Mouse (Mus musculus) adrenal gland, adult 2 months (tissue): ENCODE data around the gene Nkrf. TPM values are rescaled to one million over a fixed set of nuclear protein-coding genes. Genes with fewer than 3 reads are reported as not detected.

Source experiments
- DNase-seq: peaks from one replicate; pipeline ENCODE4 v3.0.0; 2021
- polyA plus RNA-seq: library from polyadenylated mRNA; depleted of rRNA; stranded (reverse); fragments of >200 nt; gene quantifications from 2 replicates; pipeline ENCODE4 v1.2.3, GENCODE M21; 2012; rRNA removed
- total RNA-seq, 2 experiments: library from RNA; stranded (reverse); gene quantifications; 2 replicates each; pipeline ENCODE4 v1.2.3; 2021

Gene Nkrf
- total and polyA plus RNA-seq, 3 experiments, result 0.12 to 15.3 (median 9.2) TPM

DNA sequence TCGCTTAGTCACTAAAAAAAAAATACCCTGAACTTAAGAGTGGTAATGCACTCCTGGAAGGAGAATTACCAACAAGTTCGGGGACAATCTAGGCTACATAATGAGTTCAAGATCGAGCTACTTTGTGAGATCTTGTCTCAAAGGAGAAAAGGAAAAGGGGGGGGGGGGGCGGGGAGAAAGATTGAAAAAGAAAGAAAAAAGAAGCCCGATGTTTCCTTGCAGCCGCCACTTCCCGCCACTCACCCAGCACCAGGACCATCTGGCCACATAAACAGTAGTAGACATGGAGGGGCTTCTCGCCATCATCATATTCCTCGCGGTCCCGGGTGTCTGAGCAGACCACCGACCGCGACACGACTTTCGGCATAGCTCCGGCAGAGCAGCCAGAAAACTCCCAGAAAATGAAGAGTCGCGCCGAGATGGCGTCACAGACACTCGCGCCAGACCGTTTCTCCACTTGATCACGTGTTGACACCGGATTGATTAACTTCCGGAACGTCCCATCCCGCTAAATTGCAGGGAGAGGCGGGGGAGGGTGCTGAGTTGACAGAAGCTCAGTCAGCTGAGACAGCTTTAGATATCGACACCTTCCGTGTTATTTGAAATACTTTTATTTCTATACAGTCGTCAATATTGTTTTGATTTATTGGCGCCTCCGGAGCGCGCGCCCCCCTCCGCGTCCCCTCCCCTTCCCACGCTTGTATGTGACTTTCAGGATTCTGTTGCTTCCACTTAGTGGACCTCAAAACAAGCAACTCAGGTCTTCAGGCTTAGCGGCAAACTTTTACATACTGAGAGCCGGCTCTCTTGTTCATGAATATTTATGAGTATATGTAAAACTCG is 38.7 kb downstream of the Nkrf start:
- DNase-seq, result peak; percentile 87

DNA sequence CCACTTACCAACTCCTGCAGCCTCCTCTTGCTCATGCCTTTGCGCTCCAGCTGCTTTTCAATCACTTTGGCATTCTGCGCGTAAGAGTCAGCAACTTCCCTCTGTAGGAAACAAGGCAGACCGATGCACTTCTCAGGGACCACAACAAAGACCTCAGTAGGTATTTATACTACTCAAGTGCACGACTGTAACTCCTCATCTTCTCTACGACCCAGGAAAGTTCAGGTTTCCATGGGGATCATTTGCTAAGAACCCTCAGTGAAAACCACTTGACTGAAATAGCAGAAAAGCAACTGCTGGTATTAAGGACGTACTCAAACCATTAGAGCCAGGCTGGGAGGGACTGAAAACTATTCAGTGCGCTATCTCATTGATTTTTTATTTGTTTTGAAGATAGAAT is 50.1 kb downstream of the Nkrf start:
- no peak for DNase-seq

DNA sequence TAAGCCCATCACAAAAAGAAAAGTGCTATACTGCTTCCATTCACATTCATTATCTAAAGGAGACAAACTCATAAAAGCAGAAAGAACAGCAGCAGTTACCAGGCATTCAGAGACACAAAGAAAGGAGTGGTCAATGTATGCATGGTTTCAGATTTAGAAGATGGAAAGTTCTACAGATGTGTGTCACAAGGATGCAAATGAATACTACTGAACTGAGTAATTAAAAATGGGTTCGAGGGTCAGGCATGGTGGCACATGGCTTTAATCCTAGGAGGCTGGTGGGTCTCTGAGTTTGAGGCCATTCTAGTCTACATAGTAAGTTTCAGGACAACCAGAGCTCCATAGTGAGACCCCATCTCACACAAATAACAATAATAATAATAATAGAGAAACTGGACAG is 55.5 kb downstream of the Nkrf start:
- no peak for DNase-seq

DNA sequence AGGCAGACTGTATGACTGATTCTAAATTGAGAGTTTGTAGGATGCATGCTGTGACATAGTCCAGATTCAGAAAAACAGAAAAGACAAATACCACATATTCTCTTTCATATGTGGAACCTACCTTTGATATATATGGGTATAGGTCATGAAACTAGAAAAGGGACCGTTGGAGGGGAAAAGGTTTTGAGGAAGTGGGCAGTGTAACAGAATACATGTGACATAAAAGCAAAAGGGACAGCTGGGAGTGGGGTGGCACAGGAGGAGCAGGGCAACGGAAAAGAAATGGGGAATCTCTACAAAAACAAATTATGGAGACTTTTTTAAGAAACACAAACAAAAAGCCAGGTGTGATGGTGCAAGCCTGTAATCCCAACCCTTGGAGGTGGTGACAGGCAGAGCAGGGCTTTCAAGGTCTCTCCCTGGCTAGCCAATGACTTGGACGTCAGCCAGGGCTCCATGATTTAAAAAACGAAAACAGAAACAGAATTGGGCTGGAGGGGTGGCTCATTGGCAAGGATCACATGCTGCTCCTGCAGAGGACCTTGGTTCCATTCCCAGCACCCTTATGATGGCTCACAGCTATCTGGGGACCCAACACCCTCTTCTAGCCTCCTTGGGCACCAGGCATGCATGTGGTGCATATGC is 59.2 kb downstream of the Nkrf start:
- peak; percentile 46 for DNase-seq

DNA sequence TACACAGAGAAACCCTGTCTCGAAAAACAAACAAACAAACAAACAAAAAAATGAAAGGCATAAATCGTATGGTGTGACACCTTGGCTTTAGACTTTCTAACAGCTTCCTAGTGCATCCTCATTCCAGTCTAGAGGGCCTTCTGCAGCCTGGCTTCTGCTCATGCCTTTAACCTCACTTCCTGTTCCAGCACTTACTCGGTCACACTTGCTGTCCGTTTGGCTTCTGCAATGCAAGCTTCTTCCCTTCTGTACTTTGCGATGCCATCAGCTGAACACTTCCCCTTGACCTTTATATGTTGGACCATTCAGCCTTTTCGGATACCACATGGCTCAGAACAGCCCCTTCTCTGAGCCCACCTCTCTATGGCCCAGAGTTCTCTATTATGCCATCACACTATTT is 61.0 kb downstream of the Nkrf start:
- no peak for DNase-seq

DNA sequence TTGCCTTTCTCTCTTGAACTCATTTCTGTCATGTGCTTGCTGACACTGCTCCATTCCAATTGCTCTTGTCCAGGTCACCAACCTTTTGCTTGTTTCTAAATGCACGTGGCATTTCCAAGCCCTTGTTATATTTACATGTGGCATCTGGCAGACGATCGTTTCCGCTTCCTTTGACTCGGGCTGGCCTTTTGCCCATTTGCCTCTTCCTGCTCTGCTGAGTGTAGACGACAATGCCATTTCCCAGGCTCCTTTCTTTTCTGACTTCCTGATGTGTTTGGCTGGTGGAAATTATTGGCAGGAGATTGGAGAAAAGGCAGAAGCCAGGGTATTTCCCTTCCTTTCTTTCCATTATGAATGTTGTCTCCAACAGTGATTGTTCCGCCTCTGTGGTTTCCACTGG is 63.3 kb downstream of the Nkrf start:
- DNase-seq, result peak; percentile 23

Other genes starting within 250 kb of the Nkrf start
- 1 to 10 TPM; 1.0 to 1.1 TPM for gene Slc25a43, start 159.2 kb downstream of the Nkrf start, total RNA-seq
- gene Slc25a43, start 159.2 kb downstream of the Nkrf start, polyA plus RNA-seq, result 2.8 and 3.4 TPM in 2 replicates
- 100 to 1,000 TPM; 382 to 504 TPM for gene Slc25a5, start 107.2 kb downstream of the Nkrf start, total RNA-seq
- gene Slc25a5, start 107.2 kb downstream of the Nkrf start, polyA plus RNA-seq, result 261 and 313 TPM in 2 replicates
- gene Ube2a, start 29.0 kb downstream of the Nkrf start, total RNA-seq, result 10 to 100 TPM; 66.8 to 74.4 TPM
- gene Ube2a, start 29.0 kb downstream of the Nkrf start, polyA plus RNA-seq, result 33.2 and 38.6 TPM in 2 replicates
- gene C330007P06Rik, start 28.8 kb downstream of the Nkrf start, total RNA-seq, result 10 to 100 TPM; 47.8 to 56.8 TPM
- 8.8 and 10.1 TPM in 2 replicates for gene C330007P06Rik, start 28.8 kb downstream of the Nkrf start, polyA plus RNA-seq
- 10 to 100 TPM; 16.7 to 24.9 TPM for gene Sept6, start 88.9 kb upstream of the Nkrf start, total RNA-seq
- gene Sept6, start 88.9 kb upstream of the Nkrf start, polyA plus RNA-seq, result 8.6 and 8.8 TPM in 2 replicates
- gene Sowahd, start 145.9 kb upstream of the Nkrf start, total RNA-seq, result 1 to 10 TPM in 1 of 2 experiments, under 1 TPM in 1; 0.17 to 1.8 TPM
- 0.13 and 0.46 TPM in 2 replicates for gene Sowahd, start 145.9 kb upstream of the Nkrf start, polyA plus RNA-seq
- gene Rpl39, start 182.5 kb upstream of the Nkrf start, total RNA-seq, result 100 to 1,000 TPM; 544 to 632 TPM
- 3.7 and 4.4 TPM in 2 replicates for gene Rpl39, start 182.5 kb upstream of the Nkrf start, polyA plus RNA-seq
- 10 to 100 TPM; 14.6 to 15.2 TPM for gene Upf3b, start 207.4 kb upstream of the Nkrf start, total RNA-seq
- gene Upf3b, start 207.4 kb upstream of the Nkrf start, polyA plus RNA-seq, result 0.67 and 0.71 TPM in 2 replicates
- 10 to 100 TPM; 14.8 to 15.4 TPM for gene Nkap, start 223.9 kb upstream of the Nkrf start, total RNA-seq
- 2.4 and 3.3 TPM in 2 replicates for gene Nkap, start 223.9 kb upstream of the Nkrf start, polyA plus RNA-seq